Mouse (Mus musculus): ENCODE measurements around the gene Gm20388.
A peak's percentile ranks its signal among the peaks of the same experiment; 100 is the strongest.

The Gm20388 gene

GRCm38 (mm10) chr8:124329690-124330089, 4419.0 kb downstream of the Gm20388 start:
- no peak for DNase-seq (ENCODE audit: low spot score in 2 of 2)

GRCm38 (mm10) chr8:124330433-124330832, 4419.8 kb downstream of the Gm20388 start:
- peak in 1 of 2 experiments; percentile 37 for DNase-seq (ENCODE audit: low spot score in 2 of 2)

- DNase-seq (ENCODE audit: low spot score in 2 of 2), result no peak
Observed at GRCm38 (mm10) chr8:124331094-124331493, 4420.5 kb downstream of the Gm20388 start.

- DNase-seq (ENCODE audit: low spot score in 2 of 2), result no peak
Observed at GRCm38 (mm10) chr8:124331706-124332105, 4421.1 kb downstream of the Gm20388 start.

GRCm38 (mm10) chr8:124336302-124336701, 4425.7 kb downstream of the Gm20388 start:
- DNase-seq (ENCODE audit: low spot score in 2 of 2), result no peak

- DNase-seq (ENCODE audit: low spot score in 2 of 2), result no peak
Observed at GRCm38 (mm10) chr8:124339742-124340141, 4429.1 kb downstream of the Gm20388 start.

GRCm38 (mm10) chr8:124340360-124341068, 4429.9 kb downstream of the Gm20388 start:
- no peak for DNase-seq (ENCODE audit: low spot score in 2 of 2)

- DNase-seq (ENCODE audit: low spot score in 2 of 2), result no peak
Observed at GRCm38 (mm10) chr8:124343151-124343550, 4432.5 kb downstream of the Gm20388 start.

GRCm38 (mm10) chr8:124343991-124344390, 4433.4 kb downstream of the Gm20388 start:
- no peak for DNase-seq (ENCODE audit: low spot score in 2 of 2)

GRCm38 (mm10) chr8:124345098-124345497, 4434.5 kb downstream of the Gm20388 start:
- no peak for DNase-seq (ENCODE audit: low spot score in 2 of 2)

GRCm38 (mm10) chr8:124346852-124347523, 4436.3 kb downstream of the Gm20388 start:
- no peak for DNase-seq (ENCODE audit: low spot score in 2 of 2)

- no peak for DNase-seq (ENCODE audit: low spot score in 2 of 2)
Observed at GRCm38 (mm10) chr8:124348087-124348486, 4437.4 kb downstream of the Gm20388 start.

- DNase-seq (ENCODE audit: low spot score in 2 of 2), result peak; percentile 53 to 75
Observed at GRCm38 (mm10) chr8:124349663-124350062, 4439.0 kb downstream of the Gm20388 start.

- no peak for DNase-seq (ENCODE audit: low spot score in 2 of 2)
Observed at GRCm38 (mm10) chr8:124351636-124352035, 4441.0 kb downstream of the Gm20388 start.

- no peak for DNase-seq (ENCODE audit: low spot score in 2 of 2)
Observed at GRCm38 (mm10) chr8:124360911-124361310, 4450.3 kb downstream of the Gm20388 start.

- DNase-seq (ENCODE audit: low spot score in 2 of 2), result no peak
Observed at GRCm38 (mm10) chr8:124361773-124362427, 4451.3 kb downstream of the Gm20388 start.

GRCm38 (mm10) chr8:124362589-124362988, 4451.9 kb downstream of the Gm20388 start:
- DNase-seq (ENCODE audit: low spot score in 2 of 2), result no peak

GRCm38 (mm10) chr8:124363337-124363736, 4452.7 kb downstream of the Gm20388 start:
- no peak for DNase-seq (ENCODE audit: low spot score in 2 of 2)

- peak in 1 of 2 experiments; percentile 62 for DNase-seq (ENCODE audit: low spot score in 2 of 2)
Observed at GRCm38 (mm10) chr8:124368213-124368612, 4457.6 kb downstream of the Gm20388 start.

- no peak for DNase-seq (ENCODE audit: low spot score in 2 of 2)
Observed at GRCm38 (mm10) chr8:124370422-124371183, 4460.0 kb downstream of the Gm20388 start.

- no peak for DNase-seq (ENCODE audit: low spot score in 2 of 2)
Observed at GRCm38 (mm10) chr8:124371410-124372123, 4460.9 kb downstream of the Gm20388 start.

Measured in right cerebral cortex, postnatal 36 days (tissue).